In the genomic region with DNA sequence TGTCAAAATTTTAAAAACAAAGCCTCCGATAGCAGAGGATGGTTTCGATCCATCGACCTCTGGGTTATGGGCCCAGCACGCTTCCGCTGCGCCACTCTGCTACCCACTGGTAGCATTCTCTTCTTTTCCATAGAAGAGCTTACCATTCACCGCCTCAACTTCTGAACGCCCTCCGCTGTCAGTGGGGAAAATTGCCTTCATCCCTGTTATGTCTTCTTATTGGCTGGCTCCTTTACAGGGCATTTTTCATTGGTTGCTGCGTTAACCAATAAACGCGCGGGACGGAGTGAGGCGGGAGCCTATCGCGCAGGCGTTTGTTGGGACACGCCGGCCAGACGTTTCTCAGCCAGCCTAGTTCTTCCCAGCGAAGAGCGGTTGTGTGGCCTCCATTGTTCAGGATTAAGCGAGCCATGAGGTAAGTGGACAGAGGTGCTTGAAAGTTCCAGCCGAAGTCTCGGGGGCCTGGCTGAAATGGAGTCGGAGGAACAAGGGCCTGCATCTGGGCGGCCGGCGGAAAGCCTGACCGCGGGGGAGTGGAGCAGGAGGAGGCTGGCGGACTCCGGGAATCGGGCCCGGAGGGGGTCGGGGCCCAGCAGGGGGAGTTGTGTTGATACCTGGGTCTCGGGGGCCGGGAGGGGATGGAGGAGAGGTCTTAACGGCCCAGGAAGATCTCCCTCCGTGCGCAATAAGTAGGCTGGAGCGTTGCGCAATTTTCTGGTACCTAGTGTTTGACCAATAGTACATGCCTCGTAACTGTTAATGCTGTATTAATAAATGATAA, we compare ENCODE assay signal across 8 mouse cellular contexts. TPM values are rescaled to one million over a fixed set of nuclear protein-coding genes. Genes with fewer than 3 reads are reported as not detected.
DNase-seq lines count a peak whose midpoint lies in the region; ATAC-seq lines count a peak whose summit lies in the region.

TSS of gene Ilf2 (plus strand) at position 296 of the 781 bp plus-strand sequence.

- peak; percentile 99 for ATAC-seq in hindbrain, embryonic 12.5 days (ENCODE audit: low FRiP score)

- under 1% methylated on average over 45 of the region's 45 CpGs for WGBS in hindbrain, embryonic 12.5 days

- peaks cover 7% of the 10 kb centered on the region for H3K4me1 ChIP-seq in hindbrain, embryonic 12.5 days

- DNase-seq in NIH3T3 (ENCODE audit: low read depth): peak; percentile 98
- DNase-seq in cerebellum, postnatal 10 days: peak; percentile 97
- DNase-seq in frontal cortex, postnatal 10 days (ENCODE audit: low spot score in 2 of 2): peak; percentile 96 to 97
- DNase-seq in layer of hippocampus, postnatal 14 days (ENCODE audit: low spot score in 2 of 2): peak; percentile 96 to 98
- DNase-seq in lung, postnatal 14 days: peak; percentile 96
- peak; percentile 96 for DNase-seq in retina, adult 2 months (ENCODE audit: low read depth, low spot score)
- peak; percentile 89 to 94 for DNase-seq in thymus, postnatal 36 days

- no peaks in the 10 kb centered on the region for H3K27me3 ChIP-seq in hindbrain, embryonic 12.5 days

- H3K9ac ChIP-seq in hindbrain, embryonic 12.5 days: peak within 1 kb of the TSS; percentile 86

- H3K9me3 ChIP-seq in hindbrain, embryonic 12.5 days (replicated peaks): no peaks in the 10 kb centered on the region

- H3K27ac ChIP-seq in hindbrain, embryonic 12.5 days: peak within 1 kb of the TSS; percentile 89

- H3K36me3 ChIP-seq in hindbrain, embryonic 12.5 days: peaks cover 32% of the 10 kb centered on the region

- peak within 1 kb of the TSS; percentile 73 for H3K4me3 ChIP-seq in hindbrain, embryonic 12.5 days

- peak within 1 kb of the TSS; percentile 84 for H3K4me2 ChIP-seq in hindbrain, embryonic 12.5 days (replicated peaks)

RNA-seq across cellular contexts. Expression of gene Ilf2, which starts in this region (rescaled TPM):
- 292 and 310 TPM in 2 replicates for polyA plus RNA-seq in hindbrain, embryonic 12.5 days (2016; fragmentation: Nextera tagmentation; extraction: Ambion mirVana)
- 10 to 100 TPM; 86.0 to 87.9 TPM for total RNA-seq in layer of hippocampus, postnatal 14 days (2021)

Comparison
In these comparisons a context has a peak if more than half of its experiments do, and no peak if none do; other contexts are left out.
1. Peak in every context shown above with its lines: DNase-seq, ATAC-seq, H3K4me3 ChIP-seq and H3K27ac ChIP-seq.